Mouse (Mus musculus) Patski (cell line): ENCODE measurements around the gene Bpi. TPM values are rescaled to one million over a fixed set of nuclear protein-coding genes. Genes with fewer than 3 reads are reported as not detected.

ENCODE experiments used
- ATAC-seq: fragments of 100-300 bp; one replicate; pipeline ENCODE4 v1.8.0; 2021
- CTCF ChIA-PET: fragments of 350-600 bp; sonication (Branson Sonifier 250); formaldehyde crosslinking; loops from one replicate; lab custom pipeline; 2022; ENCODE audit warnings: inconsistent platforms; lab: Charles Lee
- POLR2A ChIA-PET: fragments of 350-600 bp; sonication (Branson Sonifier 250); formaldehyde crosslinking; loops from one replicate; lab custom pipeline; 2022; ENCODE audit warnings: antibody characterized with exemption, inconsistent platforms; lab: Charles Lee
- DNase-seq: peaks from one replicate; pipeline ENCODE4 v3.0.0-alpha.2; 2011; ENCODE audit warnings: low read depth, low spot score
- H3K27me3 ChIP-seq: fragments of 371-371 bp; one replicate; pipeline ENCODE4 v1.5.1; 2021
- CTCF ChIP-seq: fragments of 100-300 bp; IDR thresholded peaks from one replicate; pipeline ENCODE4 v1.5.1; 2021
- in situ Hi-C: fragments of 300-500 bp; cut with MboI; formaldehyde crosslinking; loops from 3 replicates; pipeline ENCODE4 v1.11.1; 2018; ENCODE audit warnings: low pct_unique_long_range_greater_than_20kb, mixed read lengths
- polyA plus RNA-seq: library from polyadenylated mRNA; unstranded; gene quantifications from one replicate; pipeline ENCODE4 v1.2.3, GENCODE M21; 2021

Gene Bpi
- polyA plus RNA-seq, 1 experiment from 2014 or later: 2.9 TPM

DNA sequence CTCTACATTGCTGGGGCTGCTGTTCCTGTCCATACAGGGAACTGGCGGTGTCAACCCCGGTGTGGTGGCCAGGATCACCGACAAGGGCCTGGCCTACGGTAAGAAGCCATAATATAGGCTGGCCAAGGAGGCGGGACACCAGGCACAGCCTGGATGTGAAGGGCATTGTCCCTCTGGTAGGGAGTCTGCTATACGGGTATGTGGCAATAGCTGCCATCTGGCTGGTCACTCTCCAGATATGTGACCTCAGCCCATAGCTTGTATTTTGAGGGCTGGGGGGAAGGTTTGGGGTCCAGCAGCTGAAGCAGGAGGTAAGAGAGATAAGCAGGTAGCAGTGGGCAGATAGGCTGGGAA lies 48.8 kb downstream of the Bpi start:
- no peak for TF ChIP-seq CTCF
- peak; percentile 35 for ATAC-seq
- H3K27me3 ChIP-seq: no peaks in the 10 kb centered on the region
- in situ Hi-C loops: no loop called here
- ChIA-PET CTCF (interaction anchor here (1.3 to 2.4 kb wide), 4 partner anchors 9 to 96 kb away, joined by 4 to 14 read pairs (median 6); no protein-coding TSS in a partner anchor), POLR2A (no interaction called here)
- DNase-seq: no peak

GRCm38 (mm10) chr2:158308276-158308675 lies 50.4 kb downstream of the Bpi start:
- POLR2A ChIA-PET: no interaction called here
- ATAC-seq: no peak

GRCm38 (mm10) chr2:158313089-158313488 lies 55.2 kb downstream of the Bpi start:
- no peak for TF ChIP-seq CTCF
- DNase-seq (no peak), ATAC-seq (no peak)
- ChIA-PET POLR2A (no interaction called here), CTCF (interaction anchor here (6.2 kb wide), 1 partner anchor 28 kb away, joined by 41 read pairs; no protein-coding TSS in a partner anchor)
- in situ Hi-C loops: no loop called here
- no peaks in the 10 kb centered on the region for H3K27me3 ChIP-seq

More at GRCm38 (mm10) chr2:158308276-158308675, 50.4 kb downstream of the Bpi start:
- no peak for TF ChIP-seq CTCF
- CTCF ChIA-PET: no interaction called here
- no peaks in the 10 kb centered on the region for H3K27me3 ChIP-seq
- in situ Hi-C loops: no loop called here
- no peak for DNase-seq

- in situ Hi-C loops: no loop called here
- CTCF ChIA-PET: interaction anchor here (0.8 to 6.2 kb wide), 16 partner anchors 9 to 113 kb away, joined by 3 to 41 read pairs (median 4); partner anchors contain the start of gene Lbp
- DNase-seq: no peak
Observed at GRCm38 (mm10) chr2:158316371-158316770, 58.5 kb downstream of the Bpi start.

DNA sequence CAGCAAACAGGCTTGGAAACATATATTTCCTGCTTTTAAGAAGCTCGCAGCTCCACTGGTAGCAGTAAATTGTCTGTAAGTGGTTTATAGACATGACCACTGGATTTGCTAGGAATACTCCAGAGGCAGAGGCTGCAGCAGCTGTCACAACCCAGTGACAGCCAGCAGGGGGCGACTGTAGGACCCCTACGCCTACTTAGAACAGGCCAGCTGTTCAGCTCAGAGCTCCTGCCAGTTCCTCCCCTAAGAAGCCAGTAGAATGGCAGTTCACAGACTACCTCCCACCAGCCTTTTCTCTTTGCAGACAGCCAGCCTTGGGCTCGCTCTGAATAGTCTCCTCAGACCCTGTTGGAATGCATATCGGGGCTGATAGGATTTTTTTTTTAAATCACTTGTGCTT lies 59.1 kb downstream of the Bpi start:
- POLR2A ChIA-PET: interaction anchor here (0.9 kb wide), 1 partner anchor 103 kb away, joined by 3 read pairs; no protein-coding TSS in a partner anchor
- TF ChIP-seq CTCF: no peak

More at GRCm38 (mm10) chr2:158316371-158316770, 58.5 kb downstream of the Bpi start:
- TF ChIP-seq CTCF: no peak
- POLR2A ChIA-PET: interaction anchor here (0.9 kb wide), 2 partner anchors 22 to 102 kb away, joined by 3 to 4 read pairs; no protein-coding TSS in a partner anchor
- no peaks in the 10 kb centered on the region for H3K27me3 ChIP-seq
- ATAC-seq: no peak

GRCm38 (mm10) chr2:158321596-158321995 lies 63.7 kb downstream of the Bpi start:
- no peak for TF ChIP-seq CTCF
- ATAC-seq (no peak), DNase-seq (no peak)
- H3K27me3 ChIP-seq: no peaks in the 10 kb centered on the region
- ChIA-PET POLR2A (no interaction called here), CTCF (no interaction called here)
- in situ Hi-C loops: no loop called here

More for the DNA sequence above, 59.1 kb downstream of the Bpi start:
- CTCF ChIA-PET: interaction anchor here (0.8 to 6.2 kb wide), 14 partner anchors 8 to 114 kb away, joined by 3 to 41 read pairs (median 4); partner anchors contain the start of gene Lbp
- ATAC-seq: no peak
- no peaks in the 10 kb centered on the region for H3K27me3 ChIP-seq
- no peak for DNase-seq
- in situ Hi-C loops: no loop called here

DNA sequence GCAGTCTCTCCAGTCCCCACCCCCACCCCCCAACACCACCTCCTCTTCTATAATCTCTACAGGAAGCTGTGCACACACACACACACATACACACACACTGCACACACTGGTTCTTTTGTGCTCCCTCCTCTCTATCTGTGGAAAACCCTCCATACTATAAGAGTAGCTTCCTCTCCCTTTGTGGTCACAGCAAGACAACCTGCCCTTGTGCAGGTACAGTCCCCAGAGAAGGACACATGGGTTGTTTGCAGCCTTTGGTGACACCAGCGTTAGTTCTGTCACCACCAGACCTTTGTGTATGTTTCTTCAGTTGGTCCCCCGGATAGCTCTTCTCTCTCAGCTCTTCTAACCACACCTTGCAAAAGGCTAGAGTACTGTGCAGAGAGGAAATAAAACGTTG lies 65.0 kb downstream of the Bpi start:
- DNase-seq (no peak), ATAC-seq (no peak)
- no peak for TF ChIP-seq CTCF
- CTCF ChIA-PET: no interaction called here
- in situ Hi-C loops: no loop called here
- POLR2A ChIA-PET: interaction anchor here (0.6 kb wide), 1 partner anchor 422 kb away, joined by 3 read pairs; no protein-coding TSS in a partner anchor
- H3K27me3 ChIP-seq: no peaks in the 10 kb centered on the region

- no peak for TF ChIP-seq CTCF
- DNase-seq (no peak), ATAC-seq (no peak)
- H3K27me3 ChIP-seq: no peaks in the 10 kb centered on the region
- ChIA-PET POLR2A (no interaction called here), CTCF (interaction anchor here (1.1 to 1.9 kb wide), 4 partner anchors 8 to 23 kb away, joined by 3 to 11 read pairs (median 4); no protein-coding TSS in a partner anchor)
- in situ Hi-C loops: no loop called here
Observed at GRCm38 (mm10) chr2:158324531-158325190, 66.8 kb downstream of the Bpi start.

DNA sequence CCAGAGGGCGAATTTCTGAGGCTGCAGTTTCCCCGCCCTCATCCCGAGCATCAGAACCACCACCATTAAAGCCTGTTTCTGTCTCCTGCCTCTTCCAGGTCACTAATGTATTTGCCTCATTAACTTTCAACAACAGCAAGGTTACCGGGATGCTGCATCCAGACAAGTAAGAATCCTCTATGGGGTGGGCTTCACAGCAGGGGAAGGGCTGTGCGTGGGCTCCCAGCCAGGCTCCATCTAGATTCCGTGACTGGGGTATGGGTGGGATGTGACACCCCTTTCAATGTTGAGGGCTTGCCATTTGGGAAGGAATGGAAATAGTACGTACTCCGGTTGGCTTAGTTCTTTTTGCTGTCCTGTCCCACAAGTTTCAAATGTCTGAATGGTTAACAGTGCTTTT lies 67.7 kb downstream of the Bpi start:
- ATAC-seq: no peak
- in situ Hi-C loops: no loop called here
- POLR2A ChIA-PET: no interaction called here

More for the DNA sequence above, 67.7 kb downstream of the Bpi start:
- H3K27me3 ChIP-seq: no peaks in the 10 kb centered on the region
- DNase-seq: no peak
- no peak for TF ChIP-seq CTCF
- CTCF ChIA-PET: interaction anchor here (1.9 kb wide), 1 partner anchor 9 kb away, joined by 11 read pairs; no protein-coding TSS in a partner anchor

Other genes starting within 250 kb of the Bpi start
- 25.1 TPM for gene Tti1, start 229.7 kb upstream of the Bpi start, polyA plus RNA-seq
- gene Rprd1b, start 229.6 kb upstream of the Bpi start, polyA plus RNA-seq: 20.1 TPM
- 113 TPM for gene Tgm2, start 111.7 kb upstream of the Bpi start, polyA plus RNA-seq
- 49.6 TPM for gene D630003M21Rik, start 28.9 kb upstream of the Bpi start, polyA plus RNA-seq
- gene Lbp, start 48.4 kb downstream of the Bpi start, polyA plus RNA-seq: 75.1 TPM
- gene Snhg11, start 117.5 kb downstream of the Bpi start, polyA plus RNA-seq: not detected
- gene Ralgapb, start 151.8 kb downstream of the Bpi start, polyA plus RNA-seq: 46.2 TPM
- not detected for gene Adig, start 244.5 kb downstream of the Bpi start, polyA plus RNA-seq